Mouse (Mus musculus) megakaryocyte-erythroid progenitor cell, adult 5-6 weeks (primary cell): ENCODE measurements around the gene Dnm1. TPM values are rescaled to one million over a fixed set of nuclear protein-coding genes. Genes with fewer than 3 reads are reported as not detected.
A peak's percentile ranks its signal among the peaks of the same experiment; 100 is the strongest.

Source experiments
- ATAC-seq: replicated peaks from 2 replicates; pipeline ENCODE4 v1.8.0; 2016; ENCODE audit warnings: mild to moderate bottlenecking, inconsistent platforms; ENCODE audit not compliant: severe bottlenecking, poor library complexity, low FRiP score, low TSS enrichment
- total RNA-seq, 2 experiments: library from RNA; stranded (forward) in 1 of 2; stranded (reverse) in 1 of 2; fragments of 200-1000, 215-1000 nt in 1 of 2; fragments of >200 nt in 1 of 2; fragmentation: Nextera tagmentation in 1 of 2; gene quantifications; 2 replicates each; pipeline ENCODE4 v1.2.3; 2014 to 2017

Dnm1 gene
- total RNA-seq, 2 experiments from 2014 or later: not detected

DNA sequence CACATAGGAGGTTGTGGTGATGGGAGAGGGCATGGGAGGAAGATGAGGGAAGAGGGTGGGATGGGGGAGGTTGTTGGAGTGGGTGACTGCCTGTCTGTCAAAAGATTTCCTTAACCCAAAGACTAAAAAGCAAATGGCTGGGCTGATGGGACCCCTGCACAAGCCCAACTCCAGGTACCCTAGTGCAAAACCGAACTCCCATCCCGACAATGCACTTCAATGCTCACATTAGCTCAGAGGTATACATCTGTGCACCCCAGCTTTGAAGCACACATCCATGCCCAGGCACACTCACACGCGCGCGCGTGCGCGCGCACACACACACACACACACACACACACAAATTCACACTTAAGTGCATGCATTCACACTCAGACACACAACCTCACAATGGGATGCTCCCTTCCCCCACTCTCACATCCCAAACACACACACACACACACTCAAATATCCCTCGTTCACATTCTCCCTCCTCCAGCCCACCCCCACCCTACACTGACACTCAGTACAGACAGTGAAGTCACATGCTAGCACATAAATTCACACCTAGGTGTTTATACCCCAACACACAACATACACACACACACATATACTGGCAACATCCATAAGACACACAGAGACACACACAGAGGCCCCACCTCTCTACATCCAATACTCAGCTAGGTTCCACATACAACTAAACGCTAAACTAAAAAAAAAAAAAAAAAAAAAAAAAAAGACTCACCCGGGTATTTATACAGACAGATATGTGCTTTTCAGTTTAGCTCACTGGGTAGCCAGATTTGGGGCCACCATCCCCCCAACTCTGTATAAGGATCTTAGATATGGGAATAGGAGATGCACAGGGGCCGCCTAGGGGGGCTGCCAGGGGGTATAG lies 34.2 kb downstream of the Dnm1 start:
- ATAC-seq: no peak

GRCm38 (mm10) chr2:32317791-32318417 lies 35.2 kb downstream of the Dnm1 start:
- no peak for ATAC-seq

DNA sequence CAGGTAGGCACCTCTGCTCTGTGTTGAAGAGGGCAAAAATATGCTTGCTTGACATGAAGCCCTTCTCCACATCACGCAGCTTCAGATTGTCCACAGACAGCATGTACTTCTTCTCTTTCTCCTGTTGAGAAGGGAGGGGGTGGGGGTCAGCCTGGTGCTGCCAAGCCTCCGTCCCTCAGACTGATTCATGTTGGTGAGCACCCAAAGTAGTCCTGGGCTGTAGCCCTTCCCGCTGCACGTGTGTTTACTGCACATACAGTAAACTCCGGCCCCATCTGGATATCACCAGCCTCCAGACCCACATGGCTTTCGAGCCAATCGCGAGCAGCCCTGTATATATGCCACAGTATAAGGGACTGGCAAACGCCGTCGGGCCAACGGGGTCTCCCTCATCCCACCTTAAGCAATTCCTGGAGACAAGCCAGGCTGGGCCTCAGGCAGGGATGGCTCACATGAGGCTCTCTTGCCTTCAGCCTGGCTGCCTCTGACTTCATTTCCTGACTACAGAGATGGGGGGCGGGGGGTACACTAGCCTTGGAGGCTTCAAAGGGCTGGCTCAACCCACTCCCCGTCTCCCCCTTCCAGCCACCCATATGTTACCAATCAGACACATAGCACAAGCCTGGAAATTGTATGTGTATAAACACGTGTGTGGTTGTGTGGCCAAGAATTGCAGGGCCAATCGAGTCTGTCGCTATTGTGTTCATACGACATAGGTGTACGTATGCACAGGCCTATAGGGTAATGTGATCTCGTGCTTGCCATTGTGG lies 36.1 kb downstream of the Dnm1 start:
- no peak for ATAC-seq

DNA sequence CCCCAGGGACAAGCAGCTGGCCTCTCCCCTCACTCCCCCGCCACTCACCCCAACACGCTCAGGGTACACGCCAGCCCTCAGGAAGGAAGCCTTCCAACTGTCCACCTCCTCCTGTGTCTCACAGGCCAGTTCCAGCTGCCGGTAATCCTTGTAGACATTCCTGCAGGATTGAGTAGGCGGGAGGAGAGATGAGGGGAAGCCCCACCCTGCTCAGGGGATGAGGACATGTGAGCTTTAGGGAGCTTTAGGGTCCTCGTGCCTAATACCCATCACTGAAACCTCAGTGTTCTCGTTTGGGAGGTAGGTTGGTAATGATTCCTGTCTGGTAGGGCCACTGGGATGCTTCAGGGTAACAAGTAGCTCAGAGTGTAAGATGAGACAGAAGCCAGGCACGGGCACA lies 37.4 kb downstream of the Dnm1 start:
- no peak for ATAC-seq

- no peak for ATAC-seq
Measured at GRCm38 (mm10) chr2:32314831-32315230, 38.3 kb downstream of the Dnm1 start.

- peak; percentile 80 for ATAC-seq
Measured at GRCm38 (mm10) chr2:32312318-32312964, 40.7 kb downstream of the Dnm1 start.

GRCm38 (mm10) chr2:32311443-32312317 lies 41.5 kb downstream of the Dnm1 start:
- ATAC-seq: no peak

DNA sequence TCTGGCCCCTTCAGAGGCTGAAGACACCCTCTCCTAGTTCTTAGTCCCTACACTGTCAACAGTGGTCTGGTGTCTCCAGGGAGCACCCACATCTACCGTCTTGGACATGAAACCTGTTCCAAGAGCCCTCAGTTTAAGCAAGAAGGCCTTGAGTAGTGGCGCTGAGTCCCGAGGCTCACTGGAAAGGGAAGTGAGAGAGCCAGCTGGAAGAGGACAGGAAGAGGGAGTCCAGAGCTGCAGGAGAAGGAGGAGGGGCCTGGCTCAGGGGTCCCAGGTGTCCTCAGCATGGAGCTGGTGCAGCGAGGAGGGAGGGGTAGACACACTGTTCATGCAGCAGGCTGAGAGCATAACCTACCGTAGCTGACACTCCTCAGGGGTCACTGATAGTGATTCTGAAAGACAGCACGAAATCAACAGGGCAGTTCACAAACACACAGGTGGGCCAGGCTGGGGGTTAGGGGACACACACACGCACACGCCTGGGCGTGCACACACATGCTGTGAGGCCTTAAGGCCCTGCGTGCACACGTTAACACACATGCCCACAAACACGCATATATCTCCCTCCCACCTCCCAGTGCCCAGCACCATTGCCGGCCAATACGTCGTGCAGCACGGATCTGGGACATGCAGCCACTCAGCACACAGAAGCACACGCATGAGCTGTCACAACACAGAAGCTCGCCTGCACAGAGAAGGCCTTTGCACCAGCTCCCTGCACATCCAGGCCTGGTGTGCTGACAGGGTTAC lies 42.9 kb downstream of the Dnm1 start:
- ATAC-seq: no peak

DNA sequence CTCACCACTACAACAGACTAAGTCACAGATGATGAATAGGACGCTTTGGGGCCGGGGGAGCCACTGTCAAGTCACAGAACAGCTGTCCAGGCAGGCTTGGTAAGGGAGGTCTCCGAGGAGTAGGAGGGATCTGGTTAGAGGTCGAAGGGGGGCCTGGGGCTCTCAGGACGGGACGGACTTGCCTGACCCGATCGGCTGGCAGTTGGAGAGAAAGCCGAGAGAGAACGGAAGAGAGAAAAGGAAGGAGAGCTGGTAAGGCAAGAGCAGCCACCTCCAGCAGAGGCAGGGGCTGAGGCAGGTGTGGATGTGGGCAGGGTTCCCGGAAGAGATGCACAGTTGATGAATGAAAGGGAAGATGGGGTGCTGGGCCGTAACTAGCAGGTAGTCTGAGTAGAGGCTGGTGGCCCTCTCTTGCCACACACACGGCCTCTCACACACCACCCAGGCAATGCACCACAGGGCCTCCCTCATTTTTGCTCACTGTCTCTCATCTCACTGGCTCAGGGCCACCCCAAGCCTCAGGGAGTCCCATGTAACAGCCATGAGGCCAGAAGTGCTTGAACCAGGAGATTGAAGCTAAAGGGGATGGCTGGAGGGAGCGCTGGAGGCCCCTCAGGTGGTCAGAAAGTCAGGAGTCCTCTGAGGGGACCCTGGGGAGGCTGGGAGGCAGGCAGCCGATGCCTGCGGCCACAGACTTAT lies 44.1 kb downstream of the Dnm1 start:
- no peak for ATAC-seq

DNA sequence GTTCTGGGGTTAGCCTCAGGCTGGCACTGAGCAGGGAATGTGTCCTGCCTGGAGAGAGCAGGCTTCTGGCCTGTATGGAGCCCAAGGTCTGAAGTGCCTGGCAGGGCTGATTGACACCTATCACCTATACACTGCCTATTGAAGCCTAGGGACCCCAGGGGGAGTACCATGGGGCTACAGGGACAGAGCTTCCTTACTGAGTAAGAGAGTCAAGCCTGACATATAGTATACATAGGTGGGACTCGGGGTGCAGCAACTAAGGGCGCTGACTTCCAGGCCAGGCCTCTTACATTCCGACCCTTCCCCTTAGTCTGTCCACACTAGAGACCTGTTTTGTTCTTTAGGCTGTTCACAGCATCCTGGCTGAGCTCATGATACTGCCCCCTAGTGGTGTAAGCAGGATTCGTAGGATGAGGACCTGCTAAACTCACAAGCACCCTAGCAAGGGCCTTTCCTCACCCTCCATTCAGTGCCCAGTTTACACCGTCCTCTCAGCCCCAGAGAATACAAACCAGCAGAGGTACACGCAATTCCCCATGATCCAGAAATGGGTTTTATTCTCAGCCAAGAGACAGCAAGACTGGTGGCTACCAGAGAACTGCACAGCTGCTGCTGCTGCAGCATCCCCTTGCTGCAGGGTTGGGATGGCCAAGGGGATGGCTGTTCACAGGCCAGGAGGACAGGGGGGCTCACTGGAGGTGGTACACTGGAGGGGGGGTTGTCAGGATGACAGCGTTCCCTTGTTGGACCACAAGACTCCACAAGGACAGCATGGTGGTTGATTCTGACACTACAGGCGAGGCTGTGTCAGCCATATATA lies 45.0 kb downstream of the Dnm1 start:
- no peak for ATAC-seq

DNA sequence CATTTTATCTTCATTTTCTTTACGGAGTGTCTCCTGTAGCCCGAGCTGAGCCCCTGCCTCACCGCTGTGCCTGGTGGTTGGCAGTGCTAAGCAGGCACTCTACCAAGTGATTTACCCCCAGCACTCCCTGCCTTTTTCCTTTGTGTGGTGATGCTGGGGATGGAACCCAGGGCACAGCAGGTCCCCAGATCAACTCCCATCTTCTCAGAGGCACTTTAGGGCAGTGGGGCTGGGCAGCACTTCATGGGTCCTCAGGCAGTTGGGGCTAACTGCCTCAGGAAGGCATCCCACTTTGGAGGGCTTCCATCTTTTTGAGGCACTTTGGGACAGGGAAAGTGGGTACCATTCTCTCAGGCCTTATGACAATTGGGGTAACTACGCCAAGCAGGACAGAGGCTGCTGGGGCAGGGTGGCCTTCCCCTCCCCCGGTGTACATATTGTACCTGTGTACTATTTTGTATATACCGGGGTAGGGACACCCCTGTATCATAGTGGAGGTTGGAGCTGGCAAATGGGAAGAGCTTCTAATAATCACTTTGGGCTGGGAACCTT lies 45.8 kb downstream of the Dnm1 start:
- no peak for ATAC-seq

- no peak for ATAC-seq
Measured at GRCm38 (mm10) chr2:32306176-32306575, 47.0 kb downstream of the Dnm1 start.

- no peak for ATAC-seq
Measured at GRCm38 (mm10) chr2:32305668-32306067, 47.5 kb downstream of the Dnm1 start.

DNA sequence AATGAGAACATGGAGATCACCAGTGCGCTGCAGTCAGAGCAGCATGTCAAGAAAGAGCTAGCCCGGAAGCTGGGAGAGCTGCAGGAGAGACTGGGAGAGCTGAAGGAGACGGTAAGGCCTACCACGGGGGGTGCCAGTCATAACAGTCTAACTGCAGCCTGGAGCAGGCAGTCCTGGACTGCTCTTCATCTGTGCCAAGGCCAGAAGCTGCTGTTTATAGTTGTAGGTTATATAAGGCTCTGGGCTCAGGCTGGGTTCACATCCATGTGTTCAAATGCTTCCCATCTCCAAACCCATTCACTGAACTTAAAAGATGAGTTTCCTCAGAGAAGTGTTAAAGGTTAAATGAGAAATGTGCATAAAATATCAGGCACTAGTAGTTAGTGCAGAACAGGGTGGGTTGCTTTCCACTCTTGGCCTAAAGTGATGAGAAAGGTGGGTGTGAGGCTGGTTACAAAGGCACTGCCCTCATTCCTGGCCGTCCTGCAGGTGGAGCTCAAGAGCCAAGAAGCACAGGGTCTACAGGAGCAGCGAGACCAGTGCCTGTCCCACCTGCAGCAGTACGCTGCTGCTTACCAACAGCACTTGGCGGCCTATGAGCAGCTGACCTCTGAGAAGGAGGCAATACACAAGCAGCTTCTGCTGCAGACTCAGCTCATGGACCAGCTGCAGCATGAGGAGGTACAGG lies 48.8 kb downstream of the Dnm1 start:
- ATAC-seq: peak; percentile 72

- 0 out of 2 replicates have a peak, but pooled peaks have one; percentile 39 for ATAC-seq
Measured at GRCm38 (mm10) chr2:32302952-32303351, 50.2 kb downstream of the Dnm1 start.

DNA sequence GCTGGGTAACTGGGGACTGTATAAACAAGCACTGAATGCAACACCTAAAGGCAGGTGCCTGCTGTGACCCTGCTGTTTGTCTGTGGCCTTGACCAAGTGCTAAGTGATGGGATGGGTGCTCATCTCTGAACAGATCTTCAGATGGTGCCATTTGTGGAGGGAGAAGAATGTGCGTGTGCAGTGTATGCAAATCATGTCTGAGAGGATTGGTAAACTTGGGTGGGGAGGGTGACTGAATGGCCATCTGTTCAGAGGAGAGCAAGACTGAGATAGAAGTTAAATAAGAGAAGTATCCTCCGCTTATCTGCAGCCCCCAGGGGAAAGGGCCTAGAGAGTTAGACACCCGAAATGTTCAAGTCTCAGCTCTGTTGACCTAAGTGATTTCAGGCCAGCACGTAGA lies 53.7 kb downstream of the Dnm1 start:
- ATAC-seq: no peak
